Mouse (Mus musculus): ENCODE data around the gene Fam209. TPM values are rescaled to one million over a fixed set of nuclear protein-coding genes. Genes with fewer than 3 reads are reported as not detected.

The Fam209 gene
- total RNA-seq (2023): 1 to 10 TPM; 8.7 to 9.5 TPM

DNA sequence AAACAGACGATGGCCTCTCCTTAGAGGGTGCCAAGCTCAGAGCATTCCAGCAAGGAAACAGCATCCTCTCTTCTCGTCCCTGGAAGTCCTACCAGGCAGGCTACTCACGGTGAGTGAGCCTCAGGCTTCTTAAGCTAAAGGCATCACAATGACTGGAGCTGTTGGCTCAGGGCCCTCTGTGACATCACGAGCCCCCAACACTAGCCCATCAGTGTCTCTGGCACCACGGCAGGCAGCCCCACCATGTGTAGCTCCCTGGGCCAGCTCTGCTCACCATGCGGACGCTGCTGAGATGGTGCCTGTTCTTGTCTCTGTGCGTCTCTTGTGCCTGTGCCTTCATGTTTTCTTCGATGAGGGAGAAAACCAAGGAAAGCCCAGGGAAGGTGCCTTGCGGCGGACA, at the start of gene Fam209:
Gene Fam209, plus strand, starts transcription at position 203 of the 400 bp plus-strand sequence.

DNA sequence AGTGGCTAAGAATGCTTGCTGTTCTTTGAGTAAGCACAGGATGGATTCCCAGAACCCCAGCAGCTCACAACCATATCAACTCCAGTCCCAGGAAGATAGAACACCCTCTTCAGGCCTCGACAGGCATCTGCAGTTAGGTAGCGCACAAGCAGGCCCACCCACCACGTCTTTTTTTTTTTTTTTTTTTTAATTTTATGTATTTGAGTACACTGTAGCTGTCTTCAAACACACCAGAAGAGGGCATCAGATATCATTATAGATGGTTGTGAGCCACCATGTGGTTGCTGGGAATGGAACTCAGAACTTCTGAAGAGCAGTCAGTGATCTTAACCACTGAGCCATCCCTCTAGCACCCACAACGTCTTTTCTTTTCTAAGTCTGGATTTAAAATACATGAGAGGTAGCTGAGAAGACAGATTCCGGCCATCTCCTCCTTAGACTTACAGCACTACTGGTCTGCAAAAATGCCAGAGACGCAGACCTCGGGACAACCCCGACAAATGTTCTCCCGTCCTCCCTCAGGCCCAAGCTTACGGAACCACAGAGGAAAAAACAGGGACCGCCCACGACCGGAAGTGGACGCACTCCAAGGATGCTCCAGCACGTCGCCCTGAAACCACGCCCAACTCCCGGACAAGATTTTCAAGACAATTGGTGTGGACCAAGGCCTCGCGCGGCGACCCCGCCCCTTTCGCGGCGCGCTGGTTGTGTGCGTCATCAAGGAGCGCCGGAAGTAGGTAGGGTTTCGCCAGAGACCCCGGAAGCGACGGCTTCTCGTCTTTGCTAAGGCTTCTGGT, 32.3 kb upstream of the Fam209 start, which contains the start of gene Rtf2:
Gene Rtf2, plus strand, starts transcription at position 714 of the 797 bp plus-strand sequence.

DNA sequence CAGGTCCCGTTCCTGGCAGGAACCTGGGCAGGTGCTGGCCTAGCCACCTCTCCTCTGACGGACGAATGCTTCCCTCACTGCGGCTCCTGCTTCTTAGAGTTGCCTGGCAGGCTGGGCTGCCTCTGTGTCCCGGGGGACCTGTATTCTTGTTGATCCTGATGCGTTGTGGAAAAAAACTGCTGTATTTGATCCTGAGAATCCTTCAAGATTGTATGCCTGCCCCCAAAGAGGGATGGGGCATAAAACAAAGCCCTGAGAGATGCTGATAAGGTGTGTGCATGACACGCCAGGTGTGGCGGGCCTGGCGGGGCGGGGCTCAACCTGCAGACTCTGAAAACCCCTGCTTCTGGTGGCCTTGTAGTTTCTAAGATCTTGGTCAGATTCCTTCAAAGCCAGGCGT, 13.8 kb upstream of the Fam209 start, which contains the start of gene Gcnt7:
Gene Gcnt7, minus strand, starts transcription at position 101 of the 400 bp plus-strand sequence.

Other genes starting within 250 kb of the Fam209 start
- gene Mc3r, start 224.0 kb upstream of the Fam209 start, total RNA-seq (2023): not detected
- gene Fam210b, start 127.0 kb upstream of the Fam209 start, total RNA-seq (2023): 10 to 100 TPM in 1 of 2 experiments, 1 to 10 TPM in 1; 9.6 to 11.1 TPM
- 1 to 10 TPM; 7.6 to 10.0 TPM for gene Aurka, start 102.0 kb upstream of the Fam209 start, total RNA-seq (2023)
- 10 to 100 TPM; 40.5 to 43.2 TPM for gene Cstf1, start 101.8 kb upstream of the Fam209 start, total RNA-seq (2023)
- 1 to 10 TPM; 1.5 to 2.7 TPM for gene Cass4, start 78.7 kb upstream of the Fam209 start, total RNA-seq (2023)
- 10 to 100 TPM; 72.2 to 82.0 TPM for gene Rtf2, start 32.0 kb upstream of the Fam209 start, total RNA-seq (2023)
- not detected for gene Gcnt7, start 13.9 kb upstream of the Fam209 start, total RNA-seq (2023)
- gene Tfap2c, start 77.1 kb downstream of the Fam209 start, total RNA-seq (2023): not detected